Mouse (Mus musculus) yolk sac, embryonic 10.5 days (tissue): Measurements from ENCODE around the gene Tmem95.

ENCODE experiments used
- DNase-seq: peaks from one replicate; pipeline ENCODE4 v3.0.0-alpha.2; 2017; ENCODE audit warnings: low spot score

Tmem95 gene

DNA sequence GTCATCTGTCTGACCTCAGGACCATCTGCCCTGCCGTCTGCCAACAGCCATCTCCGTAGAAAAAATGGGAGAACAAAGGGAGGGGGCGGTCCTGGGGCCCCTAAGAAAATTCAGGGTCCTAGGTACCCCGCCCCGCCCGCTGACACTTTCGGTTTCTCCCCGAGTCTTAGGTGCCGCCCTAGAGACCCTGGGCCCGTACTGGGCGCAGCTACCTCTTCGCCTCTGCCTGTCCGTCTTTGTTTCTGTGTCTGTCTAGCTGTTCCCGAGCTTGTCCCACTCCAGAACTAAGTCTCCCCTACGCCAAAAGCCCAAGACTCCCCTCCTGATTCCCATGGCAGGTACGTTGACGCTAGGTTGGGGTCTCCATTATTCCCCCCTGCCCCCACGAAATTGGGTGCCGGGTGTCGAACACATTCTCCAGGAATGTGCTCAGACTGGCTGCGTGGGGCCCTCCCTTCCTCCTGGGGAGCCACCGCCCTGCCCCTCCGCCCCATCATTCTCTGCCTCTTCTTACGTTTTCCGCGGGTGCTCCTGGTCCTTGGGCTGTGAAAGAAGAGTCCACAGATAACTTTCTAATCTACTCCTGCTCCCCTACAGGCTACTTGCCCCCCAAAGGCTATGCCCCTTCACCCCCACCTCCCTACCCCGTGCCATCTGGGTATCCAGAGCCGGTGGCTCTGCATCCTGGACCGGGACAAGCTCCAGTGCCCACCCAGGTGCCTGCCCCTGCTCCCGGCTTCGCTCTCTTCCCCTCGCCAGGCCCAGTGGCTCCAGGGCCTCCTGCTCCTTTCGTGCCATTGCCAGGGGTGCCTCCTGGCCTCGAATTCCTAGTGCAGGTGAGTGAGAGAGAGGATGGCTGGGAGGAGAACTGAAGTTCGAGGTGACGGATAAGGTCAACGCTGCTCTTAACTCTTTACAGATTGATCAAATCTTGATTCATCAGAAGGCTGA lies 30.8 kb downstream of the Tmem95 start:
- peak; percentile 54 for DNase-seq

DNA sequence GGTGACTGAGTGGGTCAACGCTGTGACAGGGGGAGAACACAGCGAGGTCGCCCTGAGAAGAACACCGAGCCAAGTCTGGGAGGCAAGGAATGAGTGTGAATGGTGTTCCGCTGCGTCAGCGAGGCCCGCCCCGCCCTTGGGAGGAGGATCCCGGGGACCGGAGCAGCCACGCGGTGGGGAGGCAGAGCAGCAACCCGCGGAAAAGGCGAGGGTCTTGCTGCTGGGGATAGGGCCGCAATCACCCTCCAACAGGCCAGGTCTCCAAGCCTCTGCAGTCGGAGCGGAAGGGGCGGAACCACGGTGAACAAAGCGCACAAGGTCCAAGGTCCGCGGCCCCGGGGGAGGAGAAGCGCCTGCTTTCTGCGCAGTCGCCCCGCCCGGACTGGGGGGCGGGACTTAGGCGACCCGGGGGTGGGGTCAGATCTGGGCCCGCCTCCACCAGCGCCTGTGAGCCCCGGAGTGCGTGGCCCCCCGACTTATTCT lies 31.6 kb downstream of the Tmem95 start, which contains the start of gene Plscr3:
Gene Plscr3, plus strand, starts transcription at position 179 of the 483 bp plus-strand sequence.
- DNase-seq, result peak; percentile 97

DNA sequence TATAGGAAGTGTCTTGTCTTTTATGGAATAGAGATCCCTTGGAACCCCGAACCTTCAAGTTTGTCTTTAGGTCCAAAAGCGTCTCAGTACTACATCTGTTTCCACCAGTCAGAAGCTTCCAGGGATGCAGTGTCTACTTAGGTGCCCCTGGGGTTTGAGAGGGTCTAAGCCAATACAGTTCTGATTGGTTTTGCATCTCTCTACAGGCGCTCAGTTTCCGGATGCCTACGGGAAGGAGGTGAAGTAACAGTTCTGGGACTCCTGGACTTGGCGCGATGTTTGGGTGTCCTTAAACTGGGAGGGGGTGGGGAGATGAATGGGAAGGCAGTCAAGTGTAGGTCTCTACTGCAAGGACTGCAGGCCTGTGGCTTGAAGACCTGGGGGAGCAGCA lies 39.1 kb downstream of the Tmem95 start:
- no peak for DNase-seq

DNA sequence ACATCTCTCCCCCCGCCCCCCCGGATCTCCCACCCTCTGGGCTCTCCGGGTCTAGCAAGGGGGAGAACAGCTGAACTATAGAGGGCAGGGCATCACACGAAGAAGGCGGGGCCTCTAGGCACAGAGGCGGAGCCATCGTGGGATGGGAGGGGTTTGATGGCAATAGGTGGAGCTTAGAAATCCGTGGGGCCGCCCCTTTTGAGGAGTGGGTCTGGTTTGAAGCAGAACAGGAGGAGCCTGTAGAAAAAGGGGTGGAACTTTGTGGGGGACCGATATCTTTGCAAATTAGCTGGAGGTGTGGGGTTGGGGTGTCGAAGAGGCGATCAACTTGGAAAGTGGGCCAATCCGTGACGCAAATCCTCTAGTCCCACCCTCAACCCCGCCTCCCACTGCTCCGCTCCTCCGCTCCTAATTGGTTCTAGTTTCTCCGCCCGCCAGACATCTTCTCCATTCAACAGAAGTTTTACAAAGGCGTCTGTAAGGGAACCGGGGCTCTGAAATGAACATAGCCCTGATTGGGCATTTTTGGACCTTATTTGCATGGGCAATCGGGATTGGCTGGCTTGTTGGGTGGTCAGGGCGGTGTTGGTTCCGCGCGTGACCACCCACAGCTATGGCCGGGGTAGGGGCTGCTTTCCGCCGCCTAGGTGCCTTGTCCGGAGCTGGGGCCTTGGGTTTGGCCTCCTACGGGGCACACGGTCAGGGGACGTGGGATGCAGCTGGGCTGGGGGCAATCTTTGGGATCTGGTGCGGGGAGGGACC lies 39.7 kb downstream of the Tmem95 start, which contains the start of gene Tmem256:
Gene Tmem256, plus strand, starts transcription at position 563 of the 762 bp plus-strand sequence.
- peak; percentile 99 for DNase-seq

DNA sequence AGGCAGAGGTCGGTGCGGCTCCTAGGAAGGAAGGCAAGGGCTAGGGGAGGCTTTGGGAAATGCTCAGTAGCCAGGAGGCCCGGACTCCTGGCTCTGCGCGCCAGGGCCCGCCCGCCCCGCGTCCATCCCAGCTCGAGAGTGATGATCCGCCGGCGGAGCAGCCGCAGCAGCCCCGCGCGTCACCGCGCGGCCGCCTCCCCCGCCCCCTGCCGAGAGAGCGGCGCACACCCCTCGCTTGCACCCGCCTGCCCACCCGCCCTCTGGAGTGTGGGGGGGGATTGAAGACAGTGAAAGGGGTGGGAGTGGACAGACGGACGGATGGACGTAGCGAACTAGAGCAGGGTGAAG lies 40.2 kb downstream of the Tmem95 start, which contains the start of gene Nlgn2:
Gene Nlgn2, minus strand, starts transcription at position 181 of the 348 bp plus-strand sequence.
- no peak for DNase-seq

DNA sequence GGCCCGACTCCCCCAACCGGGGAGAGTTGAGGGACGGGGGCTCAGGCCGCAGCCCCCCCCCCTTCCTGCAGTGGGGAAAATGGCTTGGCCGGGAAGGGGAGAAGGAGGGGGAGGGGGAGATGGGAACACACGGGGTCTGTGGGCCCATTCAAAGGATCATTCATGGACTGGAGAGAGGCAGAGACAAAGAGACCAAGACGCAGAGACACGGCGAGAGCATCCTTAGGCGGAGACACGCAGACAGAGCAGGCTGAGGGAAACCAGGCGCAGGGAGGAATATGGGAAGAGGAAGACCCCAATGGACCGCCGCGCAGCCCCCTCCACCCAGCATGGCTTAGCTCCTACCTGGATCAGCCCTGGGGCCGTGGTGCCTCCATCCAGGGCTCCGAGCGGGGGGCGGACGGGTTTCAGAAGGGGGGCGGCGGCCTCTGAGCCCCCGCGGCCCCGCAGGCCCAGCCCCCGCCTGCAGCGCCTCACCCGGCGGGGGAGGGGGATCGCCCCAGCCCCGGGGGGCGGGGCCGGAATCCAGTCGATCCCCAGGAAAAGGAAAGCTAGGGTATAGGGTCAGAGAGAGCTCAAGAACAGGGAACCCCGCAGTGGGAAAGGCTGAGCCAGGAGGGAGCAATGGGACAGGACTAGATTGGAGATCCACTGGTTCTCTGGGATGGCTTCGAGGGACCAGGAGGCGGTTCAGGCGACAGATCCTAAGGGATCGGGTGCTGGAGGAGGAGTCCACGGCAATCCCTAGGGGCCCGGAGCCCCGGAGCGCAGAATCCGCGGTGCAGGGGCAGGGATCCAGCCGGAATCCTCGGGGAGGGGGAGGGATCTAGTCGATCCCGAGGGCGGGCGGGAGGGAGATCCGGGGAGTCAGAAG lies 40.9 kb downstream of the Tmem95 start:
- peak; percentile 13 for DNase-seq

DNA sequence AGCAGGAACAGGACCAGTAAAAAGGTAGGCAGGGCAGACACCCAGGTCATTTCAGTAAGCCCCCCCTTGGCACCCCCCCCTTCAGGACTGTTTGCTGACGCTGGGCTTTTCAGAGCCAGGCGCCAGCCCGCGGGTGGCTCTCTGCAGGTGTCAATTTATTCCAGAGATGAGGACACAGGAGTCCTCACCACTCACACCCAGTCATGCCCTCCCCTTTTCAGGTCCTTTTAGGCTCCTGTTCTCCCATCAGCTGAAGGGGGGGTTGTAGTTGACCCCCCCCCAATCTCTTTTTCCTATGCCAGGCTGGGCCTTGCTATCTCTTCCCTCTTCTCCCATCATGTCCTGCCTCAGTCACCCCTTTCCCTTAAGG lies 41.9 kb downstream of the Tmem95 start:
- no peak for DNase-seq

DNA sequence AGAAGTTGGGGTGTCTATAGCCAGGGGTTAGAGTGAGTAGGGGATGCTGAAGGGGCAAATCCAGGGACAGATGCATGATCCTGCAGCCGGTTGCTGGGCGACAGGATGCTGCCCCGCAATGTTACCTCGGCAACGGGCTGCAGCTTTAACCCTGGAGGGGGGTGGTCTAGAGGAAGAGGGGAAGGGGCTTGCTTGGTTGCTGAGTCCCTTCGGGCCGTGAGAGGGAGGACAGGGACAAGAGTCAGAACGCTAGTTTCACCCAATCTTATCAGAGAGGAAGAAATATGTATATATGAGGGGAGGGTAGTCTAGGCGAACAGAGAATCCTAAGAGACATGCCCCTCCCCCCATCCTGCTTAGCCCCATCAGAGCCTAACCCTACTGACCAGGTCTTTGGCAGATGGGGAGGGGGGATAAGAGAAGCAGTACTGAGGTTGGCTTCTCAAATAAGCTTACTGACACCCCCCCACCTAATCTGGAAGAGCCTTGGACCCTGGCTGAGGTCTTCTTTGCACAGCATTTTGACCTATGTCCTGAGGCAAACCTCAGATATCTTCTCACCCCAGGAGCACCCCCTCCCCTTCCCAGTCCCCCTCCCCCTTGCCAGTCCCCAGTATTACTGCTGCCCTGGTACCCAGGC lies 42.4 kb downstream of the Tmem95 start:
- DNase-seq, result no peak

DNA sequence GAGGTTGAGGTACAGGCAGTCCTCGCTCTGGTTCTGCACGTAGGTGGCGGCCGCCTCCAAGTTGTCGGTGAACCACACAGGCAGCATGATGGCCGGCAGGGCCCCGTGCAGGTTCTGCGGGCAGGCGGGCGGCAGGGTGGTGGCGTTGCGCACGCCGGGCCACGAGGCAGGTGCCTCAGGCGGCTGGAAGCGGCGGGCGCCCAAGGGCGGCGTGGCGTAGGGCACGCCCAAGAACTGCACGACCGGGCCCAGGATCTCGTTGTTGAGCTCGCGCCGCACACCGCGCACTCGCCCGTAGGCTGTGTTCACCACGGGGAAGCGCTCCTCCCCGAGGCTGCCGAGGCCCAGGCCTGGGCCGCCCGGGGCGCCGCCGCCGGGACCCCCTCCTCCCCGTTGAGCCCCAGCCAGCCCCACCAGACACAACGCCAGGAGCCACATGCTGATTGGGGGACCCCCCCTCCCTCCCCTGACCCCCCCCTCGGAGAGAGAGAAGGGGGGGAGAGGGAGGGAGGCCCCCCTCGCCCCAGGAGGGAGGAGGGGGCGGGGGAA lies 43.7 kb downstream of the Tmem95 start:
- peak; percentile 22 for DNase-seq

DNA sequence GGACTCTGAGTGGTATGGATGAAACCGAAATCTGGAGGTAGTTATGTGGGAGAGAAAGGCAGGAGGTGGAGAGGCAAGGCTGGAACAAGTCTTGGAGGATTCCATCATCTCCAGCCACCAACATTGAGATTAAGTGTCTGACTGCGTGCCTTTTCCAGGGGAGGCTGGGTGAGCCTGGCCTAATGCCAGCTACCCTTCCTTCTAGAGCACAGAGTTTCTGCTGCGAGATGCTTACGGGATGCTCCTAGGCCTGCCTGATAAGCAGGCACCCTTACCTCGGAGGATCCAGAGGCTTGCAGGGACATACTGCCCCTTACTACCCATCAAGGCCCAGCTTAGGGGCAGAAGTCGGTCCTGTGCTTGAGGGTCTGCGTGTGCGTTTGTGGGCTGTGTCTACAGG lies 44.3 kb downstream of the Tmem95 start:
- no peak for DNase-seq

DNA sequence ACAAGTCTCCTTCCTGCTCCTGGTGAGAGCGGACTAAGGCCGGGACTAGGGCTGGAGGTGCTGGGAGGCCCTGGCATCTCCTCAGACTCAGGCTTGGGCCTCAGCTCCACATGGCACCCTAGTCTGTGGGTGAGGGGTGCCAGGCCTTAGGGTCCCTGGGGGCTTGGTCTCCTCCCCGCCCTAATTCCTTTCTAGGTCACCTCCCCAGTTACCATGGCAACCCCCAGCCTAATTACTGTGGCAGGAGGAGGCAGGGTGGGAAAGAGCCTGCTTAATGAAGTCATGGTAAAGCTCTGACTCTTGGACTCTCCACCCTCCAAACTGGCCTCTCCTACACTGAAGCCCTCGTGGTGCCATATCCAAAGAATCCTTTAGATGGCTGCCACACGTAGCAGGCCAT lies 49.0 kb downstream of the Tmem95 start:
- DNase-seq, result no peak
